Mouse (Mus musculus) olfactory bulb, adult 2 months (tissue): Measurements from ENCODE around the gene Chrm2.

ENCODE experiments used
- CTCF ChIP-seq: fragments of 200-500 bp; IDR thresholded peaks from 2 replicates; pipeline ENCODE4 v1.5.1; 2012; ENCODE audit warnings: low read depth, mild to moderate bottlenecking, low read length, moderate library complexity; ENCODE audit not compliant: insufficient read depth
- POLR2A ChIP-seq: fragments of 200-500 bp; IDR thresholded peaks from 2 replicates; pipeline ENCODE4 v1.6.1; 2012; ENCODE audit warnings: mild to moderate bottlenecking, low read depth, low read length, moderate library complexity; ENCODE audit not compliant: insufficient read depth

- no peak for TF ChIP-seq CTCF
- TF ChIP-seq POLR2A: no peak
Measured at GRCm38 (mm10) chr6:36393705-36394104, 5.8 kb downstream of the Chrm2 start.
